Mouse (Mus musculus) cortical plate, adult 2 months (tissue): ENCODE data around the gene Gm20773.
"Not testable (repeated sequence)": the region's sequence is repeated elsewhere in the genome, so short reads cannot be mapped to it uniquely, and the experiment has no call there.

Source experiments
- CTCF ChIP-seq: fragments of 200-500 bp; IDR thresholded peaks from 2 replicates; pipeline ENCODE4 v1.5.1; 2011; ENCODE audit warnings: mild to moderate bottlenecking, control low read depth, low read length; ENCODE audit not compliant: insufficient read depth; ENCODE audit errors: extremely low read depth
- POLR2A ChIP-seq: fragments of 200-500 bp; IDR thresholded peaks from 2 replicates; pipeline ENCODE4 v1.6.1; 2011; ENCODE audit warnings: mild to moderate bottlenecking, low read length, control low read depth; ENCODE audit not compliant: insufficient read depth; ENCODE audit errors: extremely low read depth

DNA sequence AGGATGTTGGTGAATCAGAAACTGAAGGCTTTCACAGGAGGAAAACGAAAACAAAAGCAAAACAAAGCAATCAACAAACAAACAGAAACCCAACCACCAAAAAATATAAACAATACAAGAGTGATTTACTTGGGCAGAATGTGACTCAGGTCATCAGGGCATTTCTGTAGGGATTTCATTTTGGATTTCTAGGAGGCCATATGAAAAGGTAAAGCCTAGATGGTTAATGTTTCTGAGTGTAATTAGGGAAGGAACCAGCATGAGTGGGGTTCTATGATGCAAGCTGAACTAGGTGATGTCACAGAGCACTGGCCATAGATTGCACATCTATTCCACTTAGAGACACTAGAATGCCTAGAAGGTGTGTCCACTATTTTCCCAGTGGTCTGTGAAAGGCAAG is at the start of gene Gm20773:
- TF ChIP-seq CTCF, POLR2A: not testable (repeated sequence)
